Mouse (Mus musculus) gonadal fat pad, adult 2 months (tissue): ENCODE measurements around the gene Nkx6-1. TPM values are rescaled to one million over a fixed set of nuclear protein-coding genes. Genes with fewer than 3 reads are reported as not detected.

Experiments
- DNase-seq: peaks from one replicate; pipeline ENCODE4 v3.0.0-alpha.2; 2012; ENCODE audit warnings: low read depth
- polyA plus RNA-seq: library from polyadenylated mRNA; depleted of rRNA; stranded (reverse); fragments of >200 nt; gene quantifications from 2 replicates; pipeline ENCODE4 v1.2.3, GENCODE M21; 2012; rRNA removed

Nkx6-1 gene
- polyA plus RNA-seq, 1 experiment, result 0.03 TPM

DNA sequence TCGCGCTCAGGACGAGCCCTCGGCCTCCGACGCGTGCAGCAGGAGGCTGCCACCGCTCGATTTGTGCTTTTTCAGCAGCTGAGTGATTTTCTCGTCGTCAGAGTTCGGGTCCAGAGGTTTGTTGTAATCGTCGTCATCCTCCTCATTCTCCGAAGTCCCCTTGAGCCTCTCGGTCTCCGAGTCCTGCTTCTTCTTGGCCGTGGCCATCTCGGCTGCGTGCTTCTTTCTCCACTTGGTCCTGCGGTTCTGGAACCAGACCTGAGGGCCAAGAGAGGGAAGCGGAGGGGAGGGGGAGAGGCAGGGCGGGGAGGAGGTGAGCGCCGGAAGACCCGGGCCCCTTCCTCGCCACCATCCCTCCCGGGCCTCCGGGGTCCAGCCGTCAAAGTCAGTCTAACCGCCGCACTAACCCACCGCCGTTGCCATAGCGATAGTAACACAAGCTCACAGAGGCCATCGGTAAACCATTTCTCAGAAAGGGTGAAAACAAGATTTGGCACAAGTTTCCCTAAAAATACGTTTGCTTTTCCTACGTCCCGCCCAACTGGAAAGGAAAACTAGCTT, 5.3 kb downstream of the Nkx6-1 start:
- no peak for DNase-seq

DNA sequence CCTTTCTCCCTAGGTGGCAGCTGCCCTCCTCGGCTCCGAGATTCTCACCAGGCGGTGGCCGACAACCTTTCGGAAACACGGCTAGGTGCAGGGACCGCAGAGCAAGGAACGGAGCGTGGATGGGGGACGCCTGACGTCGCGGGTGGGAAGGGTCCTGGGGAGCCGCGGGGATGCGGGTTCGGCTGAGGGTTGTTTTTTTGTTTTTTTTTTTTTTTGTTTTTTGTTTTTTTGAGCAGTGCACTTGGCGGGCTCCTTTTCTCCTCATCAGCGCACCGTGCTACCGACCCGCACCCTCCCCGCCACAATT, 5.9 kb downstream of the Nkx6-1 start:
- no peak for DNase-seq

DNA sequence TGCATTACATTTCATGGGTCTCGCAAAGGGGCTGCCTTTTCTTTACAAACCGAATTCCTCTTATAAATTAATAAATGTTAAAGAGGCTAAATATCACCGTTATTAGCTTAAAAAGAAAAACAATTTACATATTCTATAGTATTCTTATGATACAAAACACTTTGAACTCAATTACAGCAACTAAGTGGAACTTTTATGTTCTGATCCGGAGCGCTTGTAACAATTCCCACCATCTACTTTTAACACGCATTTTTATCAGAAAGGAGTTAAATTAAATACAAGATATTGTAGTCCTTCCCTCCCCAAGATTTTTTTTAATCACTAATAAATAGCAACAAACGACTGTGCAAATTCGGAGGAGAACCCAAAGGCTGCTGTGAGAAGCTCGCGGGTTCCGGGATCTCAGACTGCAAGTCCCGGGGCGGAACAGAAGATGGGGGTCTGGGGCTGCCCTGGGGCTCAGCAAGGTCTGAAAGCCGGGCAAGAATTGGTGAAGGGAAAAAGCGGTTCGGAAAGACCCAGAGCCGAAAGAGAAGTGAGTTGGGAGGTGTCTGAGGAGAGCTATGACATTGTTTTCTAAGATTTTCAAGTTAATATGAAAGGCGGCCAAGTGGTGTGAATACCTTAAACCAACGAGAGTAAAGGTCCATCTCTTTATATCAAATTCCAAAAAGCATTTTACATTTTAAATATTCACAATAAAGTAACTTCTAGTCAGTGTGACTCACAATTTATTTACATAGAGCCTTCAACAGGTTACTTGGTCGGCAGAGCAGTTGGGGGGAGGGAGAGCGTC, 6.4 kb downstream of the Nkx6-1 start:
- no peak for DNase-seq

- DNase-seq, result no peak
These were observed 7.1 kb downstream of the Nkx6-1 start for GRCm38 (mm10) chr5:101657698-101658097.

GRCm38 (mm10) chr5:101656107-101656506, 8.7 kb downstream of the Nkx6-1 start:
- DNase-seq, result no peak

- no peak for DNase-seq
These were observed 9.4 kb downstream of the Nkx6-1 start for GRCm38 (mm10) chr5:101655418-101655817.

DNA sequence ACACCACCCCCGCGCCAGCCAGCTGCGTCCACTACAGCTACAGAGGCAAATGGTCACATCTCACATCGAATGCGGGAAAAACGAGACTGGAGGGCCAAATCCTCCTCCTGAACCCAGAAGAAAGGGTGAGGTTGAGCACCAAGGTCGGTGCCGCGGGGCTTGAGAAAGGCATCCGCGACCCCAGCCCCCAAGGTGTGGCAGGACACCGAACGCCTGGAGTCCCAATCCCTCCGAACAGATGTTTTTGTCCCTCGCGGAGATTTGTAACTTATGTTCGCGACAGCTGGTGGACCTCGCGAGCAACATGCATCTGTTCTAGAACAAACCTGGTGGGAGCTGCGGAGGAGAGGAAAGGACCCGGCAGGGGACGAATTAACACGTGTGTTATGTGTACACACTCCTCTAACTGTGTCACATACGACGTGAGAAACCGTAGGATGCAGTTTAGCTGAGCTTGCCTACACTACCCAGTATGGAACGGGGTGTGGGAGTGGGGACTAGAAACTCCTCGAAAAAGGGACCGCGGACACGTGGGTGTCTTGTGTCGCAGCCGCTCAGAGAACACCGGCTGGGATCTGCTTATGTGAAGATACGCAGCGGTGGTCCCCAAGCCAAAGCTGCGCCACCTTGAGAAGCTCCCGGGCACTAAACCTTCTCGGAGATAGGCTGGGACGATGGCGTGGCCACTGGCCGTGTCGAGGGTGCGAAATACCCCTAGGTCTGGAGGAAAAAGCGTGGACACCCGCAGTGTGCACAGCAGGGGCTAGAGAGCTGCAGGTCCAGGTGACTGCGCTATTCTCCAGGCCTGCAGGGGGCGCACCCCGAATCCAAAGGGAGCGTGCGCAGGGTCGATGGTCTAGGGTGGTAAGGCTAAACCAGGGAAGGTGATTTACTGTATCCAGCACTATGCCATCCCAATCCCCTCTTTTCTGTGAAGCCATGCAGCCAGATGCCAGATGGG, 16.8 kb downstream of the Nkx6-1 start:
- DNase-seq, result no peak

DNA sequence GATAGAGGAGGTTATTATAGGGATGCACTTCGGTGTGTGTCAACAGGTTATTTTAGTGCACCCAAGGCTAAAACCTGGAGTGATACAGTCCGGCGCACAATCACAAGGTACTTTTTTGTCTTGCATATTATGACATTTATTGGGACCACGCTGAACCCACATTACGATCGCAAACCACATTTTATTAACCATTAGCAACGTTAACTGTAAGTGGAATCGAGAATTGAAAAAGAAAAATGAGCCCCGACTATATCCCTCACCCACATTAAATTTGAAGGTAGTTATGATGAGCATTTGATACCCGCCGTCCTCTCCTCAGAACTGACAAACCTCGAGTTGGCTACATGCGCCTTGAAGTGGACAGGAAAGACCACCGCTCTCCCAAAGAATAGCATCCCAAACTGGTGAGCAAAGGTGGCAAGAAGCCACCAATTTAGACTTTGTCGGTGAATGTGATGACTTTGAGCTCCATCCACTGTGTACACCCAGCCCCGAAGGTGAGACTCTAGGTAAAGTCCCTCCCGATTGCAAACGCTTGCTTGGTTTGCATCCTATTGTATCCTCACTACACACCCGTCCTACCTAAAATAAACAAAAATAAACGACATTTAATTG, 17.7 kb downstream of the Nkx6-1 start:
- no peak for DNase-seq

GRCm38 (mm10) chr5:101645071-101645470, 19.7 kb downstream of the Nkx6-1 start:
- DNase-seq, result no peak

DNA sequence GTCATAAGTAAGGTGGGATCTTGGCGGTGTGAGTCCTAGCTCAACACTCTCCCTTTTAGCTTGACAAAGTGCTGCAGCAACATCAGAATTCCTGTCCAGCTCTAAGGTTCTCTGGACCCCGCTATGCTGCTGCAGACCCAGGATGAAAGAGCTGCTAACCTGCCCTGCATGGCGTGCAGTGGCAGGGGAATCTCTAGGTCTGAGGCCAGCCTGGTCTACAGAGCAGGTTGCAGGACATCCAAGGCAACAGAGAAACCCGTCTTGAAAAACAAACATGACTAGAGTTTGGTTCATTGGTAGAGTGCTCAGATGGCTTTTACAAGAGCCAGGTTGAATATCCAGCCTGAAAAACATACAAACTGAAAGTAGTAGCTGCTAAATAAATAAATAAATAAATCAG, 26.7 kb downstream of the Nkx6-1 start:
- no peak for DNase-seq

Other genes starting within 250 kb of the Nkx6-1 start
- 95.7 and 103 TPM in 2 replicates for gene Cds1, start 100.1 kb upstream of the Nkx6-1 start, polyA plus RNA-seq